Mouse (Mus musculus) embryo, embryonic 11 days (tissue): Measurements from ENCODE around the gene Nosip.
"Not testable (repeated sequence)": the region's sequence is repeated elsewhere in the genome, so short reads cannot be mapped to it uniquely, and the experiment has no call there.

ENCODE experiments used
- DNase-seq: peaks from one replicate; pipeline ENCODE4 v3.0.0-alpha.2; 2015

The Nosip gene

GRCm38 (mm10) chr7:45121966-45122365 is 59.7 kb downstream of the Nosip start:
- no peak for DNase-seq

GRCm38 (mm10) chr7:45122561-45123185 is 60.4 kb downstream of the Nosip start:
- DNase-seq = no peak

GRCm38 (mm10) chr7:45123186-45123570 is 60.9 kb downstream of the Nosip start:
- peak; percentile 52 for DNase-seq

- DNase-seq = peak; percentile 100
These were observed 62.3 kb downstream of the Nosip start, which contains the start of gene Rps11 for GRCm38 (mm10) chr7:45124224-45125143. Gene Rps11 (minus strand): TSS chr7:45124439.

- peak; percentile 68 for DNase-seq
These were observed 62.9 kb downstream of the Nosip start for GRCm38 (mm10) chr7:45125144-45125600.

- DNase-seq = not testable (repeated sequence)
These were observed 63.4 kb downstream of the Nosip start for GRCm38 (mm10) chr7:45125649-45126048.

GRCm38 (mm10) chr7:45126147-45126843 is 64.1 kb downstream of the Nosip start:
- DNase-seq = no peak

GRCm38 (mm10) chr7:45126844-45127699 is 64.8 kb downstream of the Nosip start:
- no peak for DNase-seq
